Mouse (Mus musculus): ENCODE results near the gene Hcfc1. TPM values are rescaled to one million over a fixed set of nuclear protein-coding genes. Genes with fewer than 3 reads are reported as not detected.

The Hcfc1 gene
- polyA plus RNA-seq (2015; fragmentation: Nextera tagmentation; extraction: Ambion mirVana) = 19.0 and 22.6 TPM in 2 replicates

DNA sequence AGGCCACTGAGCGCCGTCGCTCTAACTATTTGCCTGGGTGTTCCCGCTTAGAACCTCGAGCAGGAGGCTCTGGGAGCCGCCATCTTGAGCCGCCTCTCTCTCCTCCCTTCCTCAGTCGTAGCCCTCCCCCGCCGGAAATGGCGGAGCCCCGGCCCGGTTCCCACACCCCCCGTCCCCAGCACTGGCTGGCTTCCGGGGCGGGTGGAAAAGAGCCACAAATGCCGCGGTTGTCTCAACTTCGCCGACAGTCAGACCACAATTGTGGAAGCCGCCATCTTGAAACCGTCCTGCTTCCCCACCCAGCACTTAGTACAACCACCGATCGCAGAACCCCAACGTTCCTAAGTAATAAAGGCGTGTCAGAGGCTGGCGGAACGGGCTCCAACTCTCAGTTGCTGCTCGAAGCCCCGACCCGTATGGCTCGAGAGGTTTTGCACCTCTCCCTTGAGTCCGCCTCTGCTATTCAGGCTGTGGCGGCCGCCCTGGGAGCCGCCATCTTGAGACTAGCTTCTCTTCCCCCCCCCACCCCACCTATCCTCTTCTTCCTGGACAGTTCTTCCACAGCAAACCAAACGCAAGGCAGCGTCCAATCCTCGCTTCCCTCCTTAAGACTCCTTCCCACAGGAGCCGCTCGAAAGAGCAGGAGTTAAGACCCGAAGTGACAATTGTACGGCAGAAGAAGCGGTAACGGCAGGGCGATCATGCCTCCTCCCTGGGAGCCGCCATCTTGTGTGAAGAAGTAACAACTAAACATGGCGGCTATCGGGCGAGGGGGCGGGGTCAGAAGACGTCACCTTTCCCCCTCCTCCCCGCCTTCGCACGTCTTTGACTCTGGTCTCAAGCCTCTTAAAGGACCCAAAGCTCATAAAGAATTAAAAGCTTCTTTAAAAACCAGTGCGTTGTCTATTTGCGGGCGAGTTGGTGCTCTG, at the start of gene Hcfc1:
Hcfc1 (minus strand) TSS at position 110 of the 929 bp plus-strand sequence.
- 19% methylated on average over 58 of the region's 58 CpGs for WGBS
- H3K27ac ChIP-seq (ENCODE audit: low read depth, low read length) = peak within 1 kb of the TSS; percentile 98
- no peak for TF ChIP-seq CTCF (IDR thresholded peaks at IDR 0.05; ENCODE audit: low read depth)
- no peaks in the 10 kb centered on the region for H3K36me3 ChIP-seq (ENCODE audit: control insufficient read depth, insufficient read depth)
- H3K9ac ChIP-seq (ENCODE audit: low read depth, low read length) = peak within 1 kb of the TSS; percentile 71
- no peaks in the 10 kb centered on the region for H3K9me3 ChIP-seq (ENCODE audit: control insufficient read depth)
- H3K4me3 ChIP-seq (ENCODE audit: low read depth, low read length) = peak within 1 kb of the TSS; percentile 70
- H3K4me1 ChIP-seq (replicated peaks; ENCODE audit: control insufficient read depth, insufficient read depth, low read length) = no peaks in the 10 kb centered on the region
- H3K27me3 ChIP-seq (replicated peaks; ENCODE audit: control insufficient read depth, insufficient read depth, low read length) = no peaks in the 10 kb centered on the region
- peak within 1 kb of the TSS; percentile 61 for H3K4me2 ChIP-seq (replicated peaks; ENCODE audit: low read depth)
- ATAC-seq = peak; percentile 73

- no peak overlapping the region for H3K4me3 ChIP-seq (ENCODE audit: low read depth, low read length)
- WGBS = 83% methylated on average over 1 of the region's 1 CpGs
- no peaks in the 10 kb centered on the region for H3K4me1 ChIP-seq (replicated peaks; ENCODE audit: control insufficient read depth, insufficient read depth, low read length)
- H3K27me3 ChIP-seq (replicated peaks; ENCODE audit: control insufficient read depth, insufficient read depth, low read length) = no peaks in the 10 kb centered on the region
- H3K27ac ChIP-seq (ENCODE audit: low read depth, low read length) = no peak overlapping the region
- H3K9me3 ChIP-seq (ENCODE audit: control insufficient read depth) = no peaks in the 10 kb centered on the region
- no peak overlapping the region for H3K4me2 ChIP-seq (replicated peaks; ENCODE audit: low read depth)
- no peak overlapping the region for H3K9ac ChIP-seq (ENCODE audit: low read depth, low read length)
- no peak for TF ChIP-seq CTCF (IDR thresholded peaks at IDR 0.05; ENCODE audit: low read depth)
- ATAC-seq = no peak
- H3K36me3 ChIP-seq (ENCODE audit: control insufficient read depth, insufficient read depth) = no peaks in the 10 kb centered on the region; the same call in 1 of the 2 replicates
These were observed 48.4 kb upstream of the Hcfc1 start for GRCm38 (mm10) chrX:74014597-74014996.

DNA sequence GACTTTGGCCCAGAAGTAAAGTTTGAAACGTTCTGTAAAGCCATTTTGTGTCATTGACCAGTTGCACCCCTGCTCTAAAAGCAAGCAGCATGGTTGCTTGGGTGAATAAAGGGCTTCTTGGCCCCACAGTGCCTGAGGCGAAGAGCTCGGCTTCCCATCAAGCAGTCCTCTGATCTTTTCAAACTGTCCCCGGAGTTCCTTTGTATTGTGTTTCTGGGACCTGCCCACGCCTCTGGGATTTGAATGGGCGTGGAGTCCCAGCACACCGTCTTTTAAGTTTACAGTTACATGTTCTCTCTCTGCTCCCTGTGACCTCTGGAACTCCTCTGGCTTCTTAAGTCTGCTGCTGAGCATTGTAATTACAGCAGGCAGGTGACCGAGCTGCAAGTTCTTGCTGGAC, 41.9 kb upstream of the Hcfc1 start:
- Histone ChIP-seq H3K4me1 (replicated peaks; ENCODE audit: control insufficient read depth, insufficient read depth, low read length) (no peaks in the 10 kb centered on the region), H3K36me3 (ENCODE audit: control insufficient read depth, insufficient read depth) (no peaks in the 10 kb centered on the region), H3K4me2 (replicated peaks; ENCODE audit: low read depth) (no peak overlapping the region), H3K27me3 (replicated peaks; ENCODE audit: control insufficient read depth, insufficient read depth, low read length) (no peaks in the 10 kb centered on the region), H3K9ac (ENCODE audit: low read depth, low read length) (no peak overlapping the region), H3K4me3 (ENCODE audit: low read depth, low read length) (no peak overlapping the region), H3K27ac (ENCODE audit: low read depth, low read length) (no peak overlapping the region), H3K9me3 (ENCODE audit: control insufficient read depth) (no peaks in the 10 kb centered on the region)
- 56% methylated on average over 8 of the region's 8 CpGs for WGBS
- TF ChIP-seq CTCF (IDR thresholded peaks at IDR 0.05; ENCODE audit: low read depth) = no peak
- ATAC-seq = no peak

- 79% methylated on average over 21 of the region's 21 CpGs for WGBS
- TF ChIP-seq CTCF (IDR thresholded peaks at IDR 0.05; ENCODE audit: low read depth) = no peak
- H3K4me3 ChIP-seq (ENCODE audit: low read depth, low read length) = no peak overlapping the region
- H3K9ac ChIP-seq (ENCODE audit: low read depth, low read length) = no peak overlapping the region
- no peak overlapping the region for H3K27ac ChIP-seq (ENCODE audit: low read depth, low read length)
- no peak overlapping the region for H3K4me2 ChIP-seq (replicated peaks; ENCODE audit: low read depth)
- no peaks in the 10 kb centered on the region for H3K9me3 ChIP-seq (ENCODE audit: control insufficient read depth)
- no peak for ATAC-seq
- H3K36me3 ChIP-seq (ENCODE audit: control insufficient read depth, insufficient read depth) = no peaks in the 10 kb centered on the region
- no peaks in the 10 kb centered on the region for H3K4me1 ChIP-seq (replicated peaks; ENCODE audit: control insufficient read depth, insufficient read depth, low read length)
- no peaks in the 10 kb centered on the region for H3K27me3 ChIP-seq (replicated peaks; ENCODE audit: control insufficient read depth, insufficient read depth, low read length)
These were observed 40.2 kb upstream of the Hcfc1 start for GRCm38 (mm10) chrX:74006401-74006800.

- no peaks in the 10 kb centered on the region for H3K27me3 ChIP-seq (replicated peaks; ENCODE audit: control insufficient read depth, insufficient read depth, low read length)
- no peak overlapping the region for H3K4me2 ChIP-seq (replicated peaks; ENCODE audit: low read depth)
- H3K4me3 ChIP-seq (ENCODE audit: low read depth, low read length) = no peak overlapping the region
- no peaks in the 10 kb centered on the region for H3K4me1 ChIP-seq (replicated peaks; ENCODE audit: control insufficient read depth, insufficient read depth, low read length)
- no peak for TF ChIP-seq CTCF (IDR thresholded peaks at IDR 0.05; ENCODE audit: low read depth)
- H3K27ac ChIP-seq (ENCODE audit: low read depth, low read length) = no peak overlapping the region
- ATAC-seq = no peak
- no peaks in the 10 kb centered on the region for H3K9me3 ChIP-seq (ENCODE audit: control insufficient read depth)
- 71% methylated on average over 2 of the region's 2 CpGs for WGBS
- no peak overlapping the region for H3K9ac ChIP-seq (ENCODE audit: low read depth, low read length)
- no peaks in the 10 kb centered on the region for H3K36me3 ChIP-seq (ENCODE audit: control insufficient read depth, insufficient read depth)
These were observed 37.5 kb upstream of the Hcfc1 start for GRCm38 (mm10) chrX:74003644-74004043.

- WGBS = 75% methylated on average over 3 of the region's 3 CpGs
- no peaks in the 10 kb centered on the region for H3K4me1 ChIP-seq (replicated peaks; ENCODE audit: control insufficient read depth, insufficient read depth, low read length)
- TF ChIP-seq CTCF (IDR thresholded peaks at IDR 0.05; ENCODE audit: low read depth) = no peak
- no peak overlapping the region for H3K4me2 ChIP-seq (replicated peaks; ENCODE audit: low read depth)
- no peak overlapping the region for H3K27ac ChIP-seq (ENCODE audit: low read depth, low read length)
- no peaks in the 10 kb centered on the region for H3K9me3 ChIP-seq (ENCODE audit: control insufficient read depth)
- no peaks in the 10 kb centered on the region for H3K36me3 ChIP-seq (ENCODE audit: control insufficient read depth, insufficient read depth)
- no peak for ATAC-seq
- H3K9ac ChIP-seq (ENCODE audit: low read depth, low read length) = no peak overlapping the region
- no peak overlapping the region for H3K4me3 ChIP-seq (ENCODE audit: low read depth, low read length)
- no peaks in the 10 kb centered on the region for H3K27me3 ChIP-seq (replicated peaks; ENCODE audit: control insufficient read depth, insufficient read depth, low read length)
These were observed 34.9 kb upstream of the Hcfc1 start for GRCm38 (mm10) chrX:74001024-74001423.
